Mouse (Mus musculus) urinary bladder, postnatal 14 days (tissue): ENCODE measurements around the gene Bank1.

Experiments
- DNase-seq: peaks from one replicate; pipeline ENCODE4 v3.0.0; 2021; ENCODE audit warnings: low spot score

Gene Bank1

DNA sequence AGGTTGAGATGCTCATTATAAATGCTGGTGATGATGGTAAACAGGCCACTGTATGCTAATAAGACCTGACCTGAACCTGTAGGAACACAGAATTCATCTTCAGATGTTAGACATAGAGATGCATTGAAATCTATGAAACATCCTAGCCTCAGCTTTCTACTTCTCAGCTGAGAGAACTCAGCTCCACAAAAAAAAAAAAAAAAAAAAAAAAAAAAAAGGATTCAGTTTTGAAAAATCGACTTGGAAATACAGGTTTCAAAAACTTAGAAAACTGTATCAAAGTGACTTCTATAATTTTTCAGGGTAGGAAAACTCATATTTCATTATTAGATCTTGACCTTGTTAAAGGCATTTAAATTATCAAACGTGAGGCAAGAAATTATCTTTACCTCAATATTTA is 222.5 kb downstream of the Bank1 start:
- DNase-seq: no peak

DNA sequence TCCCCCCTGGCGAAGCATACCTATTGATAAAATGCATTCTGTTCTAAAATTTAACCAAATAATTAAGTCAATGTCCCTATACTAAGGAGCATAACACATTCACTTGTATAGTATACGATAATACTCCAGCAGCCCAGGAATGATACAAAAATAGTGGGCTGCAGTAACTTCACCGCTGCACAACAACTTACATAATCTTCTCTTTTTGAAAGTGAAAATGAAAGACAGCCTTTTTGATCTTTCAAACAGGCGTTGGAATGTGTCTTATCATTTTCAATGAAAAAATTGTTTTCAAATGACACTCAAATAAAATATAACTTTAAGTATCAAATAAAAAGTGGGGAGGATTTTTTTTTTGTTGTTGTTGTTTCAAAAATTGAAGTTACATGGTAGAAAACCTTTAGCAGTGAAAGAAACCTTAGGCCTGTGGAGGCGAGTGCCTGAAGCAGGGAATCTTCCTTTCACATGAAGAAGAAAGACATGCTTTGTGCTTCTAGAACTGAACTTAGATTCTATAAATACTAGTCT is 224.8 kb downstream of the Bank1 start:
- DNase-seq: no peak

DNA sequence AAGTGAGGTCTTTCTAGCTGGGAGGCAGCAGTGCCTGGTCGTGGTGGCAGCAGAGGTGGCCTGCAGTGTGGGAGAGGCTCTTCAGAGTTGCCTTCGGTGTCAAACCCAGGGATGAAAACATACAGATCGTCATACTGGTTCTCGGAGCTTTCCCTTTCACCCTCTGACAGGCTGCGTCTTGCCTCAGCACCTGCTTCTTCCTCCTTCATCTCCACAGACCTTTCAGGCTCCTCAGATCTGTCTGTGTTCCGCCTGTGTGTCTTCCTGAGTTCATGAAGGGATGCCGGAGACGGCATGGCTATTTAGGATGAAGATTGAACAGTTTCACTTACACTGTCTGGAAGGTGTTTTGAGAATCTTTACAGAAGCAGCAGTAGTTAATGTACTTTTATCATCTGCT is 225.6 kb downstream of the Bank1 start:
- no peak for DNase-seq

DNA sequence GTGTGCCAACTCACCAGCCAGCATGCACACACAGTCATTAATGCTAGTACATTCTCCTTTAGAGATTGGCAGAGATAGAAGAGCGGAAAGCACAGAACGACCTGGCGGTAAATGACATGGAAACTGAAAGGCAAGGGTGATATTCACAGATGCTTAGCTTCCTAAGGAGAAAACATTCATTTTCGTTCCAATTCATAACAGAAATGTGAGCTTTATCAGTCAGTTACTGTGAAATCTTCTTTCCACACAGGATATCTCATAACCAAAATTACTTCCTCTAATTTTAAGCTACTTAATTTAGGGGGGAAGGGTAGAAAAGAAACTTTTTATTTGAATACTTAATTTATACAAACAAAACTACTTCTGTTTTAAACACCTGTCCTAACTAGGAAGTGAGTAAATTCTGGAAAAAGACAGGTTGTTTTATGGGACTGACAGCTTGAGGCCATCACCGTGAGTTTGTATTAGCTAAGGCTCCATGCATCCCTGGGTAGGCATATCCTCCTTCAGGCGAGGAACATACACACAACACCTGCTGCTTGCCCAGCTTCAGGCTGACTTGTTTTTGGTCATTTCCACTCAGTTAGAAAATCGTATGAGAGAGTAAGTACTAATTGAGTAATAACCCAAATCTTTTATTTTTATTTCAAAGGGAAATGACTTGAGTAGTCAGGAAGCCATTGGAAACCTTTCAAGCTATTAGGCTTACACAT is 238.8 kb downstream of the Bank1 start:
- no peak for DNase-seq

DNA sequence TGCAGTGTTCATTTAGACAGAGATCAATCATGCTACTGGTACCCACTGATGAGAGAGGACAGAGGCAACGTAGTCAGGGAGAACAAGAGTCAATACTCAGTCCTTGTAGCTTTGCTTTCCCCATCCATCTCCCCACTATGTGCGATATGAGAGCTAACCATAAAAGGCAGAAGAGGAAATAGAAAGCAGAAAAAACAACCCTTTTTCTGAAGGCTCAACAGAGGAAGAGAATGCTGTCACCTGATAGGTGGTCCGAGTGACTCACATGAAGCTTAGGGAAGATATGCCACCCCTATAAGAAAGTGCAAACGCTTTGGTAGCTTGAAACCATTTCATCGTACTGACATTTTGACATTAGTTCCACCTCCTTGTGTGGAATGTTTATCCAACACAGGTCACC is 239.4 kb downstream of the Bank1 start:
- no peak for DNase-seq

DNA sequence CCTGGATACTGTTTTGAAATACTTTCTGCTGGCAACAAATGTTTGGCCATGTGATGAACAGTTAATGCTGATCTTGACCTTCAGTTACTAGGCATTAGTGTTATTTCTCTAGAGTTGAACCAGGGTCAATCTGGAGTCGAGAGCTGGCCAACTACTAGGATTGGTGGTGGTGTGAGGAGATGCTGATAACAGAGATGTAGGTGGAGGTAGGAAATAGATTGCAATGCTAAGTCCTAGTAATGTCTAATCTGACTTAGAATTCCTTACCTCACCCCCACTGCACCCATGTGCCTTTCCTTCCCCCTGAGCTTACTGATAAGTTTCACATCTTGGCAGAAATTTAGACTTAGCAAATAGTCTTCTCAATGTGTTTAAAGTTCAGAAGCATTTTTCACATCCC is 240.8 kb downstream of the Bank1 start:
- DNase-seq: peak; percentile 5

DNA sequence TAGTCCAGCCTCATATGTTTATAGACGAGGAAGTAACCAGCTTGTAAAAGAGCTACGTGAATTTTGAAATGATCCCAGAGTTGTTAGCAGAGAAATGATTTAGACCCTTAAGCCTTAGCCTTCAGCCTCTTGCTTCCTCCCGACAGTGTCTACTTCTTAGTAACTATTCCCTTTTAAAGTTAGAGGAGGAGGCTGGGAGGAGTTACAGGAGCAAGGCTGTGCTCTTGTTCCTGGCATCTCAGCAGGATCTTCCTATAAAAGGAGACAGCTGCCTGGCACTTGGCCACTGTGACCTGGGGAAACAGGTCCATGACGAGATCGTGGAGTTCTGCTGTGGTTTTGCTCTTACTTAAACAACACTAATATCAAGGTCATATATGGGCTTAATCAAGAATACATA is 241.8 kb downstream of the Bank1 start:
- DNase-seq: peak; percentile 72

DNA sequence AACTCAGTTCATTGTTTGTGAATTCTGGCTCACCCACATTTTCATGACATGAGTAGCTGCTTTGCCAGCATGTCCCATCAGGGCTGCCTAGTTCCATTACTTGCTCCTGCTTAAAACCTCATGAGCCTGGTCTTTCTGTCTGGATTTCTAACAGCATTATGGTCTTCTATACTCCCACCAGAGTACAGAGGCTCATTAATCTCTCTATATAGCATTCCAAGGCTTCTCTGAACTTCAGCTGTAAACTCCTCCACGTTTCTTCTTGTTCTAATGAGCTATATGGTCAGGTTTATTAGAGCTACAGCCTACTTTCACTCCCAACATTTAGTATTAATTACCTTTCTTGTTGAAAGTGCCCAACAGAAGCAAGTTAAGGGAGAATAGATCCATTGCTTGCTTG is 244.6 kb downstream of the Bank1 start:
- no peak for DNase-seq

DNA sequence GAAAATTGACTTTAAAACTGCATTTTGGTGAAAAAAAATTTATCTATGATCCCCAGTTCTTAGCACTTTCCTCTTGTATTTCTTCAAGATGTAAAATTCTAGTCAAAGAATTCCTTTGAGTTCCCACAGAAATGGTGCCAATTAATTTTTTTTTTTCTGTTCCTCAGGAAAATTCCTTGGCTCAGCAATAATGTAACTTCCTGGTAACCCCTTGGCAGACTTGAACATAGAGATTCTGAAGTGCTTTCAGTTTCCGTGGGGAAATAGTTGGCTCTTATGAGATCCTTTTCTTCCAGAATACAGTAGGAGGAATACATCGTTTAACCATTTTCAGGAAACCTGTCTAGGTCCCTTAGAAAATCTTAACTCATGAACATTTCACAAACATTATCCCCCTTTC is 247.3 kb downstream of the Bank1 start:
- no peak for DNase-seq

DNA sequence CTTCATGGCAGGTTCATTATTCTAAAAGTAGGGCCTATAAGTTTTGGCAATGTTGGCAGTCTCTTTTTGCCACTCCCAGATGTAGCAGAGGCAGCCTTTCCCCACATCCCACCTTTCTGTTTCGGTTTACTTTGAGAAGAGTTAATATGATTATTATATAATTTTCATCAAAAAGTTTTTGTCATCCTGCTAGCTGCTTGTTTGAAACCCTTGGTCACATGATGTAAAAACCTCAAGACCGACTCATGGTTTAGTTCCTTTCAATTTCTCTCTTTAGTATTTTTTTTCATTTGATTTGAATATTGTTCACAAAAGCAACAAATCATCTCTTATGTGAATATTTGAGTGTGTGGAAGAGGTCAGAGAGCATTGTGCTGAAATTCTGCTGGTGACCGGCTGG is 255.5 kb downstream of the Bank1 start:
- DNase-seq: no peak

DNA sequence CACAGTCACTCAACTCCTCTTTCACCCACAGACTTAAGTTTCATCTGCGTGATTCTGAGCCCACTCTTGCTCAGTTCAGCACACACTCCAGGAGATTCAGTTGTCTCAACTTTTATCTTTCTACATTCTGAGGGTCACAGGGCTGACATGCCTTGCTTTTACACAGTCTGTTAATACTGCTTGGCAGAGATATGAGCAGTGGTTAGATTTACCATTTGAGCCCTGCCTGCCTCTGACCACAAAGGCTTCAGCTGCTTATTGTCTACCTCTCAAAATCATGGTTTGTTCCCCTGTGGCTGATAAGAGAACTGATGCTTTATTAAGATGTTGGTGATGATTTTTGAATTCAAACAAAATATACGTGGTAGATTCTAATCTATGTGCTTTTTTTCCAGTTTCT is 264.0 kb downstream of the Bank1 start:
- no peak for DNase-seq

DNA sequence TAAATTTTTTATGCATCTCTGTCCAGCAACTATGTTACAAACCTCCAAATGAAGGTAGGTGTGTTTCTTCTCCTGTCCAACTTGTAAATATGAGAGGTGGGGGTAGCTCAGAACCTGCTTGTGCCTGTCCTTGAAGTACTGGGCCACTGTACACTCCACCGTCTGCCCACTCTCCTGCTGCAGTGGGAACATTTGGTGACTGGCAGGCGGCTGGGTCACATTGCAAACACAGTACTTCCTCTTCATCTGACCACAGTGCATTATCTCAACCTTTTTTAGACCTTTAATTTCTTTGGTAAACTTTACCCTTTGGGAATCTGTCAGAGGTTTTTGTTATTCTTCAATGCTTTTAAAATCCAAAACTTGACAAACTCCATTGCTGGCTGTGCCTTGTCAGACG is 275.2 kb downstream of the Bank1 start:
- no peak for DNase-seq

DNA sequence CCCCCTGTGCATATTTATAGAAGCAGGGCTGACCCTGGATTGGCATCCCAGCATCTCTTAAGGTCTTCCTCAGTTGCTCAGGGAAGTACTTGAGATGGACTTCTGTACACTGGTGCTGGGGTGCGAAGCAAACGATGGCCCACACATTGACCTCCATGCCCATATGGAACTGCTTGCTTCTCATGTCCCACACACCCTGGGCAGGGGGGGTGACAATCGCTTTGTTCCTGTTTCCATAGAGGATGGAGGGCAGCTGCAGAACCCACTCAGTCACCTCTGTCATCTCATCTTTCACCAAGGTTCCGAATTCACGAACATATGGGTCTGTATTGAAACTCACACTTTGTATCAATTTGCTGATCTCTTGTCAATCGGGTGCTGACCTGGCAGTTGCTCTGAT is 275.7 kb downstream of the Bank1 start:
- DNase-seq: no peak

DNA sequence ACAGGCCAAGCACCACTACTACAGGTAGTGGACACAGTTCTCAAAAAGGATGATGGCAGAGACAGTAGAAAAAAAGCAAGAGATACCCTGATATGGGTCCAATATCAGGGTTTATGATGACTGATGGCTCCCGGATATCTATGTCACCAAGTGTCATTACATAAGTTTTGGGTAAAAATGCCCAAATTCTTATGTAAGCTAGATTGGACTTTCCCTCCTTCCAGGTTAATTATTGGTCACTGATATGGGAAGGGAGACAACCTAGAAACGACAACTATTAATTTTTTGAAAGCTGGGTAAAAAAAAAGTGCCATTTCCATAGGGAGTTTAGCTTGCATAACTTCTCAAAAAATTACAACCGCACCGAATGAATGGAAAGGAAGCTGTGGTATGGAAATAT is 277.8 kb downstream of the Bank1 start:
- no peak for DNase-seq

DNA sequence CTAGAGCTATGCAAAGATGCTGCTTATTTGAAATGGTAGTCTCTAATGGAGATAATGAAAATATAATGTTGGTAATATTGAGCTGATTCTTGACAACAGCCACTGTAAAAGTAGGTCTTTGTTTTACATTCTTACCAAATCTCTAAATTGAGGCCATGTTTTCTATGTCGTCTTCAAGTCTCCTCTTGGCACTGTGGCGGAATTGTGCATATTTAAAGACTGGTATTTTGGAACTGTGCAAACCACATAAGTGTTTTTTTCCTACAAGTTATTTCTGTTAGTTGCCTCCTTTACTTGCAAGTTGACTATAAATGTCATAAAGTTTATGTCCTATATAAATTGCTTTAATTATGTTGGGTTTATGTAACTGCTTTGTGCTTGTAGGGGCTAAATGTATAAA is 280.5 kb downstream of the Bank1 start:
- DNase-seq: no peak

DNA sequence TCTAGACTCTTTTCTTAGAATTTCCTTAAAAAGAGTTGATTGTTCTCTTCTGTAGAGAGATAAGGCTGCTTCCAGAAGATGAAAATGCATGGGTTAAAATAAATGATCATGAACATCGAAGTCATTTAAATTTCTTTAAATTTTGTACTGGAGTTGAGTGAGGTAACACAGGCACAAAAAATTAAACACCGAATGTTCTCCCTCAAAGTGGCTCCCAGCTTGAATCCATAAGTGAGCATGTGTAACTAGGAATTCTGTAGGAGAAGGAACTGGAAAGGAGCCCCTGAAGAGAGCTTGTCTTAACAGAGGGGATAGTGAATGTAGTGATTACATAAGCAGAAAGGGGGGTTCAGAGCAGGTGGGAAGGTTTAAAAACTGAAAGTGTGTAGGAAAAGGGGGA is 285.8 kb downstream of the Bank1 start:
- no peak for DNase-seq

DNA sequence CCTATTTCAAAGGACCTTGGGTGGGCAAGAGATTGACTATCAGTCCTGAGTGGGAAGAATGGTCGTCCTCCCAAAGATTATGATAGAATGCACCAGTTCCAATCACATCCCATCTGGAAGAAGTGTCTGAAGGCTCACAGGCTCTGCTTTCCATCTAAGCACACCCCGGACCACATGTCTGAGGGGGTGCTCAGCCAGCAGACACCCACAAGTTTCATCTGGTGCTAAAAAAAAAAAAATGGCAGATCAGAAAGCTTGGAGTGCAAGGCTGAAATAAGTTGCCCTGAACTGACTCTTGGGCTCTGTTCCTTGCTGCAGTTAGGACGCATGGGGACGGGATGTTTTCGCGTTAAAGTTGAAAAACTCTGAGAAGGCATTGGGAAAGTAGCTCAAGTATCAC is 286.4 kb downstream of the Bank1 start:
- no peak for DNase-seq

DNA sequence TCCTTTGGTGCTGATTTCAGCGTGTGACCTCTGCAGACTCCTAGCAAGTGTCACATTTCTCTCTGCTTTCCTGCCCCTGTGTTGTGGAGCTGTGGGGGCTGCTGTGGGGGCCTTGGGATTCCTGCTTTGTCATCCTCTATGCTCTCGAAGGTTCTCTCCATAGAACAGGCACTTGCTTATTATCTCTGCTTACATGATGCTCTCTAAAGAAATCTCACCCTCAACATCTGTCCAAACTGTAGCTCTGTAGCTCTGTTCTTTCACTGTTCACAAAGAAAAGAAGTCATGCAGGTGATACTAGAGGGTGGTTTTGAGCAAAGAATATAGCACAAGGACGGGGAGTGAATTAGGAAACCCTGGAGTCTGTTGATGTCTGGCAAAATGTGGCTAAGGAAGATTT is 288.6 kb downstream of the Bank1 start:
- no peak for DNase-seq

DNA sequence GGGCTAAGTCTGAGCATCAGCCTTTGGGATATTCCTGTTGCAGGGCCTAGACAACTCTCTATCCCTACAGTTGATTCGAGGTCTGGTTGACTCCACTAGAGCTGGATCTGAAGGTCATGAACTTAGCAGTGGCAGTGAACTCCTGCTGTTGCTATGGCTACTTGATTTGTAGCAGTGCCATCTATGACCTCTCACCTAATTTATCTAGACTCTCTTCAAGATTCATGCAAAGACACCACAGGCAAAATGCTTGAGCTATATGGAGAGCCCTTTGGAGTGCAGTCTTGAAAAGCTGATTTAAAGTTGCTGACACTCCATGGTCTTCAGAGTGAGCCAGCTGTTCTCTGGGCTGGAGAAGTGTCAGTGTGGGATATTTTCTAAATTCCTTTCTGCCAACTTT is 290.1 kb downstream of the Bank1 start:
- DNase-seq: no peak

DNA sequence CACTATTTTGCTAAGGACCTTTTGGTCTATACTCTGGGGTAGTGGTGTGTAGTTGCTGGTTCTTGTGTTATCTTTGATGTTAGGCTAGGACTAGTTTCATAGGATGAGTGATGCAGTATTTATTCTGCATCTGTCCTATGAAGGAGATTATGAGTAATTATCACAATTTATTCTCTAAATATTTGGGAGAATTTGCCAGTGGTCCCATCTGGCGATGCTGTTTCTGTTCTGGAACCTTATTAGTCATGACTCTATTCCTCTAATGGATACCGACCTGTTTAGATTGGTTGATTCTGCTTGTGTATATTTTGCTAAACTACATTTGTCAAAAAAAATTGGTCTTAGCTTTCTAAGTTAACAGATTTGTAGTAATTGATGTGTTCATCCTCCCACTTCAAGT is 301.0 kb downstream of the Bank1 start:
- DNase-seq: no peak

DNA sequence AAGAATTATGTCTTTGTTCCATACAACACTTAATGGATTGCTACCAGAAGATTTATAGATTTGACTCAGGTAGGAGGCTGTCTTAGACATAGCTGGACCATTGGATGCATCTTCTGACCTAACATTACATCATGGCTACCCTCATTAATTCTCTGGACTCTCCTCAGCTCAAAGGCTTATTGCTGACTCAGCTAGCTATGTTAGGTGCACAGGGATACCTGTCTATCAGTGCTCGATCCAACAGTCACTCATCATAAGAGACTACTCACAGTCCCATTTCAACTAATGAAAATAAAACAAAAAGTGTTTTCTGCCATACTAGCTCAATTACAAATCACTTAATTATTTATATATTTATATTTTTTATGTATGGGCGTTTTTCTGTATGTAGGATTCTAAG is 308.3 kb downstream of the Bank1 start:
- no peak for DNase-seq

DNA sequence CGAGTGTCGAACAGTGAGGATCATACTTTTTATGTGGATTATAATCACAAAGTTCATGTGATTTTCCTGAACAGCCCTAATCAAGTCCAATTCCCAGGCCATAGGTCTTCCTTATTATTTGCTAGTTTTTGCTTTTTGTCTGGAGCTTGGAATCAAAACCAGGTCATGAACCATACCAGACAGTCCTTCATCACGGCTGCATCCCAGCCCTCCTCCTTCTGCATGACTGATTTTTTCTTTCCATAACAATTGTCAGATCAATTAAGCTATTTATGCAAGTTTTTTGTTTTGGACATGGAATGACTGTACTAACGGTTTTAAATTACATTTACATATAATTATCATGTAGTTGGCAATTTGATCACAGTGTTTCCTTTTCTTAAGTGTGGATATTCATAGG is 315.2 kb downstream of the Bank1 start:
- DNase-seq: no peak

DNA sequence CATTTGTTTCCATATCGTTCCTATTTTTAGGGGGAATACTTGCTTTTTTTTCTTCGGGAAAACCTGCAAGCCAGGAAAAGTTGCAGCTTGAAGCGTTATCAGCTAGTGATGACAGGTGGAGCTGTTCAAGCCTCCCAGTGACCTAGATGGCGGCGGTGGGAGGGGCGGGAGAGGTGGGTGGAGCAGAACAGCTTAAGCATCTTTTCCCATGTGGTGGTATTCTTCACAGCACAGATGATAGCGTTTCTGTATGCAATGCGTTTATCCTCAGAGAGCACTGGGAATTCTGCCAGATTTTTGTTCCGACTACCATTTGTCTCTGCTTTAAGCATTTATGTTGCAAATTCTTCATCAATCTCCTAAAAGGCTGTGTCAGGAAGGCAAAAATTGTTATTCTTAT is 318.0 kb downstream of the Bank1 start:
- DNase-seq: peak; percentile 14

DNA sequence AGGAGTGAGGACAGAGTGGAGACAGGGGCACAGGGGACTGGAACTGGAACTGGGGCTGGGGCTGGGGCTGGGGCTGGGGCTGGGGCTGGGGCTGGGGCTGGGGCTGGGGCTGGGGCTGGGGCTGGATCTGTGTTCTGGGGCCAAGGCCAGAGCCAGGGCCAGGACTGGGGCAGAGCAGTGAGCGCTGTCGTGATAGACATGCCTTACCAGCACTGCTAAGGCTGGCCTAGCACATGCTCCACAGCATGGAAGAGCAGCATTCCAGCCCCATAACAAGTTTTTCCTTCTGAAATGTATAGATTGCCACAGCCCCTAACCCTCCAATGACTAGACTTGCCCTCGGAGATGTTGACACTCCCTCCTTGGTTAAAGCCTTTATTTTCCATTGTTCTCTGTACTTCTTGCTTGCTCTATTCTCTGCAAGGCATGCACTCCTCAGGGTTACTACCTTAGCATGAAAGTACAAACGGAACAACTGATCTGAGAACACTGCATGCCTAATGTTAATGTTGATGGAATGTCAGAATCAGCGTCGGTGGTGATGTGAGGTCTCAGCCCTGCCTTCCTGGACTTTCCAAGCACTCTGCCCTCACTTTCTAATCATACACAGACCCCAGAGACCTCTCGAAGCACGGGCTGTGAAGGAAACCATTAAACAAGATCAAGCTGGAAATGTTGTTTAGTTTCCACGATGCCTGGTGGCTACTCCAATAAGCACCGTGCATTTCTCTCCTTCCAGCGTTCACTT is 318.6 kb downstream of the Bank1 start:
- DNase-seq: no peak
